12 mouse cellular contexts compared by ENCODE assay signal in the genomic region with DNA sequence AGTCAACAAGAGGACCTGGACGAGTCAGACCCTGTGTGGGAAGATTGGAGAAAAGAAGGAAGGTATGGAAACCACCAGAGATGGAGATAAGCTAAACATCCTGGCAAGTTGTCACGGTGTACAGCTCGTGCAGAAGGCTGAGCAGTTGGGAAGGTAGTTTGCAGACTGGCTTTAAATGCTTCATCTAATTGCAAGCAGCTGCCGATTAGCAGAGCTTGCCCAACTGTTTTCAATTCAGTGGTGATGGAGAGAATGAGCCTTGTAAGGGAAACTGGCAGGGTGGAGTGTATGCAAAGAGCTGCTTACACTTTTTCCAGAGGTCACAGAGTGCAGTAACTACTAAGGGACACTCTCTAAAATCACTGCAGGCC.
DNase-seq lines count a peak whose midpoint lies in the region; ATAC-seq and TF ChIP-seq lines count a peak whose summit lies in the region.
"Had no signal": no experiment of that assay in that cellular context is flagged by ENCODE, and none has a peak within 500 bp of the region (broad histone marks: within the 10 kb centered on the region; RNA-seq: fewer than 3 reads in every experiment).

No protein-coding gene starts in this region.

- no peak for TF ChIP-seq CTCF in lung, adult 2 months (IDR thresholded peaks at IDR 0.05; ENCODE audit: insufficient read depth, low read length)

- no peak for DNase-seq in lung, adult 2 months
- no peak for DNase-seq in lung, postnatal 4 days
- DNase-seq in embryo, embryonic 11 days: peak; percentile 79
- peak; percentile 16 for DNase-seq in neural tube, embryonic 11.5 days (ENCODE audit: low spot score)
- DNase-seq in left cerebral cortex, adult 18-20 months (ENCODE audit: low spot score in 2 of 2): no peak
- DNase-seq: lung, embryonic 14.5 days; thymus, adult 2 months had no signal

- WGBS in lung, adult 2 months: 34% methylated on average over 4 of the region's 4 CpGs
- WGBS in hindbrain, embryonic 16.5 days: 49% methylated on average over 4 of the region's 4 CpGs
- 50% methylated on average over 4 of the region's 4 CpGs for WGBS in neural tube, embryonic 11.5 days

- H3K4me3 ChIP-seq in lung, adult 2 months (replicated peaks; ENCODE audit: extremely low read depth, low read depth, low read length): peak overlapping the region; percentile 1
- no peak overlapping the region for H3K4me3 ChIP-seq in hindbrain, embryonic 16.5 days (ENCODE audit: low read length)
- H3K4me3 ChIP-seq in neural tube, embryonic 11.5 days (ENCODE audit: low read depth, low read length): no peak overlapping the region
- H3K4me3 ChIP-seq: kidney, embryonic 15.5 days had no signal

- no peaks in the 10 kb centered on the region for H3K27me3 ChIP-seq in hindbrain, embryonic 16.5 days (replicated peaks; ENCODE audit: control insufficient read depth, insufficient read depth, low read length)
- H3K27me3 ChIP-seq in neural tube, embryonic 11.5 days (ENCODE audit: control insufficient read depth, insufficient read depth, low read length): no peaks in the 10 kb centered on the region
- H3K27me3 ChIP-seq: kidney, embryonic 15.5 days had no signal

- H3K4me2 ChIP-seq in hindbrain, embryonic 16.5 days (ENCODE audit: low read length): no peak overlapping the region
- no peak overlapping the region for H3K4me2 ChIP-seq in neural tube, embryonic 11.5 days (ENCODE audit: low read depth)
- H3K4me2 ChIP-seq: kidney, embryonic 15.5 days; lung, embryonic 14.5 days had no signal

- TF ChIP-seq POLR2A in lung, adult 2 months (IDR thresholded peaks at IDR 0.05; ENCODE audit: borderline replicate concordance, extremely low read depth, low read depth, low read length): no peak

- ATAC-seq in hindbrain, embryonic 16.5 days: peak; percentile 76; the same call in 1 of the 2 replicates
- ATAC-seq in neural tube, embryonic 11.5 days (ENCODE audit: insufficient read depth, low FRiP score, low TSS enrichment): no peak
- ATAC-seq in megakaryocyte, adult 5-6 weeks (ENCODE audit: poor library complexity, severe bottlenecking): no peak
- no peak for ATAC-seq in monocyte, adult 5-6 weeks (replicated peaks; ENCODE audit: insufficient number of reproducible peaks, low FRiP score, low TSS enrichment, poor library complexity, severe bottlenecking)

- H3K9me3 ChIP-seq in hindbrain, embryonic 16.5 days (ENCODE audit: control insufficient read depth, low read length): no peaks in the 10 kb centered on the region
- H3K9me3 ChIP-seq in neural tube, embryonic 11.5 days (ENCODE audit: control insufficient read depth, low read length): no peaks in the 10 kb centered on the region
- H3K9me3 ChIP-seq: G1E; kidney, embryonic 15.5 days had no signal

- no peak overlapping the region for H3K27ac ChIP-seq in hindbrain, embryonic 16.5 days (ENCODE audit: low read depth, low read length)
- no peak overlapping the region for H3K27ac ChIP-seq in neural tube, embryonic 11.5 days (ENCODE audit: low read depth, low read length)
- H3K27ac ChIP-seq: kidney, embryonic 15.5 days had no signal

- H3K4me1 ChIP-seq in lung, adult 2 months (ENCODE audit: control insufficient read depth, insufficient read depth, low read length): no peaks in the 10 kb centered on the region
- no peaks in the 10 kb centered on the region for H3K4me1 ChIP-seq in hindbrain, embryonic 16.5 days (ENCODE audit: control insufficient read depth, insufficient read depth, low read depth, low read length)
- H3K4me1 ChIP-seq in neural tube, embryonic 11.5 days (ENCODE audit: control insufficient read depth, insufficient read depth, low read length): no peaks in the 10 kb centered on the region
- H3K4me1 ChIP-seq: kidney, embryonic 15.5 days had no signal

- H3K9ac ChIP-seq in hindbrain, embryonic 16.5 days (ENCODE audit: low read depth, low read length): no peak overlapping the region
- no peak overlapping the region for H3K9ac ChIP-seq in neural tube, embryonic 11.5 days (ENCODE audit: low read length)
- H3K9ac ChIP-seq: kidney, embryonic 15.5 days; lung, embryonic 14.5 days had no signal

- H3K36me3 ChIP-seq in hindbrain, embryonic 16.5 days (ENCODE audit: control insufficient read depth, insufficient read depth, low read length): no peaks in the 10 kb centered on the region
- no peaks in the 10 kb centered on the region for H3K36me3 ChIP-seq in neural tube, embryonic 11.5 days (ENCODE audit: control insufficient read depth, insufficient read depth, low read length)
- H3K36me3 ChIP-seq: G1E; kidney, embryonic 15.5 days had no signal

Comparison
In these comparisons a context has a peak if more than half of its experiments do, and no peak if none do; other contexts are left out.
1. DNase-seq: peak in embryo, embryonic 11 days (single experiment) and neural tube, embryonic 11.5 days (single experiment); none in lung, adult 2 months (single experiment), lung, postnatal 4 days (0 of 2) and left cerebral cortex, adult 18-20 months (0 of 2).